Mouse (Mus musculus) MEL (cell line): ENCODE data around the gene Add1.

ENCODE experiments used
- CHD1 ChIP-seq: IDR thresholded peaks from 2 replicates; pipeline ENCODE4 v1.6.1; 2012; ENCODE audit warnings: low read depth, mild to moderate bottlenecking, inconsistent platforms, low read length, improper control_type of control experiment
- CHD2 ChIP-seq: IDR thresholded peaks from 2 replicates; pipeline ENCODE4 v1.6.1; 2011; ENCODE audit warnings: low read length, improper control_type of control experiment
- CTCF ChIP-seq, 3 experiments: IDR thresholded peaks in 2 of 3; conservative IDR thresholded peaks in 1 of 3; 2 replicates each; pipeline ENCODE4 v1.5.1; 2011 to 2012; ENCODE audit warnings: low read length in 3 of 3, low read depth in 2 of 3, mild to moderate bottlenecking in 2 of 3, improper control_type of control experiment in 1 of 3, inconsistent platforms in 1 of 3, mixed read lengths in 1 of 3, moderate library complexity in 1 of 3; ENCODE audit not compliant: control insufficient read depth in 1 of 3, insufficient read depth in 1 of 3, poor library complexity in 1 of 3, severe bottlenecking in 1 of 3
- ELF1 ChIP-seq: IDR thresholded peaks from 2 replicates; pipeline ENCODE4 v1.6.1; 2014; ENCODE audit warnings: low read depth, mild to moderate bottlenecking, inconsistent platforms, low read length, improper control_type of control experiment, moderate library complexity
- EP300 ChIP-seq, 2 experiments: IDR thresholded peaks; 2 replicates each; pipeline ENCODE4 v1.6.1; 2011; ENCODE audit warnings: improper control_type of control experiment in 2 of 2, low read length in 2 of 2, low read depth in 1 of 2, mild to moderate bottlenecking in 1 of 2
- MEF2A ChIP-seq: IDR thresholded peaks from 2 replicates; pipeline ENCODE4 v1.6.1; 2014; ENCODE audit warnings: low read depth, mild to moderate bottlenecking, inconsistent platforms, low read length, improper control_type of control experiment; ENCODE audit not compliant: poor library complexity, insufficient replicate concordance, severe bottlenecking; ENCODE audit errors: extremely low read depth
- POLR2A ChIP-seq, 2 experiments: IDR thresholded peaks; 2 replicates each; pipeline ENCODE4 v1.6.1; 2011 to 2012; ENCODE audit warnings: low read length in 2 of 2, mild to moderate bottlenecking in 2 of 2, control low read depth in 1 of 2, improper control_type of control experiment in 1 of 2, low read depth in 1 of 2, moderate library complexity in 1 of 2; ENCODE audit not compliant: control insufficient read depth in 1 of 2, insufficient read depth in 1 of 2, poor library complexity in 1 of 2
- RAD21 ChIP-seq: IDR thresholded peaks from 2 replicates; pipeline ENCODE4 v1.6.1; 2011; ENCODE audit warnings: mild to moderate bottlenecking, low read depth, low read length, improper control_type of control experiment
- TAL1 ChIP-seq: IDR thresholded peaks from 2 replicates; pipeline ENCODE4 v1.6.1; 2012; ENCODE audit warnings: mild to moderate bottlenecking, inconsistent platforms, low read length, moderate library complexity, mixed read lengths
- UBTF ChIP-seq: IDR thresholded peaks from 2 replicates; pipeline ENCODE4 v1.6.1; 2012; ENCODE audit warnings: low read depth, mild to moderate bottlenecking, inconsistent platforms, low read length, improper control_type of control experiment, moderate library complexity, borderline replicate concordance; ENCODE audit not compliant: insufficient read depth
- USF1 ChIP-seq: IDR thresholded peaks from 2 replicates; pipeline ENCODE4 v1.6.1; 2014; ENCODE audit warnings: low read depth, mild to moderate bottlenecking, inconsistent platforms, low read length, improper control_type of control experiment, moderate library complexity
- USF2 ChIP-seq, 2 experiments: IDR thresholded peaks; 2 replicates each; pipeline ENCODE4 v1.6.1; 2011 to 2012; ENCODE audit warnings: improper control_type of control experiment in 2 of 2, low read length in 2 of 2, borderline replicate concordance in 1 of 2, inconsistent platforms in 1 of 2, low read depth in 1 of 2, mild to moderate bottlenecking in 1 of 2; ENCODE audit not compliant: insufficient read depth in 1 of 2

DNA sequence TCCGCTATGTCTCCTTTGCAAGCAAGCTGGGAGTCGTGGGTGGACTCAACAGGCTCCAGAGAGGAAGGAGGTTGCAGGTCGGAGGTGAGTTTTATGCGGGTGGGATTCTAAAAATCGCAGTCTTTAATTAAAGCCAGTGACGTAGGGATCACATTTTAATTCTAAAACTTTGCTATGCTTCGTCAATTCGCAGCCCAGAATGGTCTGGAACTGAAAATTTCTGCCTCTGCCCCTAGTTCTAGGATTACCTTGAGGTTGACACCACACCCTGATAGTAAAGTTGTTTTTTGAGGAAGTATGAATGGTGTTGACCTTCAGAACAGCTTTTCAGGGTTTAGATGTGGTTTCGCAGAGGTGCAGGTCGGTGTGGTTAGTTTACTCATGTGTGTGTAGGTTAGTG is 1.3 kb downstream of the Add1 start:
- TF ChIP-seq UBTF: 0 out of 2 replicates have a peak, but pooled peaks have one; percentile 2
- TF ChIP-seq CHD1: no peak
- TF ChIP-seq CTCF (IDR thresholded peaks at IDR 0.05 in 2 of 3, conservative IDR thresholded peaks at IDR 0.05 in 1 of 3; ENCODE audit: control insufficient read depth in 1 of 3, insufficient read depth in 1 of 3, low read depth in 2 of 3, low read length in 3 of 3, poor library complexity in 1 of 3, severe bottlenecking in 1 of 3): no peak
- TF ChIP-seq TAL1: peak; percentile 36
- no peak for TF ChIP-seq MEF2A
- peak; percentile 59 to 66; a peak in 3 of 4 replicates for TF ChIP-seq EP300 (IDR thresholded peaks at IDR 0.05; ENCODE audit: low read depth in 1 of 2, low read length in 2 of 2)
- TF ChIP-seq USF2 (IDR thresholded peaks at IDR 0.05; ENCODE audit: borderline replicate concordance in 1 of 2, insufficient read depth in 1 of 2, low read depth in 1 of 2, low read length in 2 of 2): no peak
- no peak for TF ChIP-seq CHD2
- TF ChIP-seq ELF1: no peak
- TF ChIP-seq POLR2A (IDR thresholded peaks at IDR 0.05; ENCODE audit: control insufficient read depth in 1 of 2, insufficient read depth in 1 of 2, low read depth in 1 of 2, low read length in 2 of 2, poor library complexity in 1 of 2): no peak; a peak in 1 of 4 replicates
- no peak for TF ChIP-seq RAD21
- no peak for TF ChIP-seq USF1
